Mouse (Mus musculus) heart, adult 2 months (tissue): ENCODE data around the gene Dph7. TPM values are rescaled to one million over a fixed set of nuclear protein-coding genes. Genes with fewer than 3 reads are reported as not detected.
A peak's percentile ranks its signal among the peaks of the same experiment; 100 is the strongest.
"Not testable (repeated sequence)": the region's sequence is repeated elsewhere in the genome, so short reads cannot be mapped to it uniquely, and the experiment has no call there.

Source experiments
- DNase-seq, 2 experiments: peaks; one replicate each; pipeline ENCODE4 v3.0.0; 2021
- H3K27ac ChIP-seq: fragments of 200-600 bp; 2 replicates; pipeline ENCODE4 v1.8.1; 2022
- H3K27me3 ChIP-seq: fragments of 200-500 bp; 2 replicates; pipeline ENCODE4 v1.6.1; 2012; ENCODE audit warnings: mild to moderate bottlenecking, low read length, inconsistent platforms, mixed read lengths; ENCODE audit not compliant: control insufficient read depth, insufficient read depth
- H3K36me3 ChIP-seq: fragments of 200-500 bp; 2 replicates; pipeline ENCODE4 v1.6.1; 2012; ENCODE audit warnings: low read length, inconsistent platforms; ENCODE audit not compliant: control insufficient read depth, insufficient read depth
- H3K4me1 ChIP-seq: fragments of 200-500 bp; 2 replicates; pipeline ENCODE4 v1.6.1; 2011; ENCODE audit warnings: low read length; ENCODE audit not compliant: control insufficient read depth, insufficient read depth
- H3K4me3 ChIP-seq: fragments of 200-600 bp; 2 replicates; pipeline ENCODE4 v1.8.1; 2022
- H3K79me2 ChIP-seq: fragments of 200-500 bp; replicated peaks from 2 replicates; pipeline ENCODE4 v1.6.1; 2012; ENCODE audit warnings: mild to moderate bottlenecking, inconsistent platforms, low read length, moderate library complexity, mixed read lengths; ENCODE audit not compliant: control insufficient read depth, insufficient read depth
- H3K9ac ChIP-seq: fragments of 200-500 bp; 2 replicates; pipeline ENCODE4 v1.6.1; 2012; ENCODE audit warnings: low read depth, mild to moderate bottlenecking, control low read depth, inconsistent platforms, low read length, mixed read lengths
- CTCF ChIP-seq: fragments of 200-600 bp; IDR thresholded peaks from 2 replicates; pipeline ENCODE4 v1.8.1; 2022; ENCODE audit warnings: antibody characterized with exemption, mild to moderate bottlenecking, moderate library complexity
- EP300 ChIP-seq: fragments of 200-500 bp; IDR thresholded peaks from 2 replicates; pipeline ENCODE4 v1.6.1; 2011; ENCODE audit warnings: low read depth, low read length, control low read depth; ENCODE audit not compliant: insufficient read depth
- POLR2A ChIP-seq: fragments of 200-500 bp; IDR thresholded peaks from 2 replicates; pipeline ENCODE4 v1.6.1; 2011; ENCODE audit warnings: mild to moderate bottlenecking, low read depth, low read length, control low read depth; ENCODE audit not compliant: insufficient read depth
- WGBS: fragments of 180-500 bp; shearing (Covaris S2); methylation state at CpG from one replicate; pipeline ENCODE4 v1.1.7; 2018; 5-methylcytosine and 5-hydroxymethylcytosine counted together
- intact Hi-C: fragments of 180-260 bp; cut with DNase I; formaldehyde crosslinking; loops from one replicate; pipeline ENCODE4 v1.15.1; 2025
- polyA plus RNA-seq: library from polyadenylated mRNA; depleted of rRNA; stranded (reverse); fragments of >200 nt; gene quantifications from 2 replicates; pipeline ENCODE4 v1.2.3, GENCODE M21; 2012
- total RNA-seq, 2 experiments: library from RNA; stranded (reverse); gene quantifications; 2 replicates each; pipeline ENCODE4 v1.2.3; 2021

Gene Dph7
- total and polyA plus RNA-seq, 3 experiments, result 4.0 to 6.9 (median 4.4) TPM

- H3K79me2 ChIP-seq, result no peaks in the 10 kb centered on the region
- H3K4me3 ChIP-seq, result no peak overlapping the region
- H3K9ac ChIP-seq, result no peak overlapping the region
- intact Hi-C loops, result no loop called here
- H3K27ac ChIP-seq, result no peak overlapping the region
- H3K4me1 ChIP-seq, result peaks cover 10% of the 10 kb centered on the region
- no peak for DNase-seq
- TF ChIP-seq POLR2A, result no peak
- TF ChIP-seq EP300, result no peak
- no peaks in the 10 kb centered on the region for H3K27me3 ChIP-seq
- 92% methylated on average over 5 of the region's 5 CpGs for WGBS
- H3K36me3 ChIP-seq, result no peaks in the 10 kb centered on the region
Observed at GRCm38 (mm10) chr2:24929593-24929992, 32.6 kb upstream of the Dph7 start.

- Histone ChIP-seq H3K4me1 (0 out of 2 replicates have a peak, but pooled peaks cover 2% of the 10 kb centered on the region), H3K4me3 (peak overlapping the region; percentile 89), H3K27me3 (no peaks in the 10 kb centered on the region), H3K79me2 (no peaks in the 10 kb centered on the region), H3K27ac (peak overlapping the region; percentile 79), H3K36me3 (no peaks in the 10 kb centered on the region), H3K9ac (peak overlapping the region; percentile 81)
- no peak for DNase-seq
- no peak for TF ChIP-seq EP300
- TF ChIP-seq CTCF, result no peak
- no peak for TF ChIP-seq POLR2A
- WGBS, result 13% methylated on average over 19 of the region's 19 CpGs
- intact Hi-C loops, result no loop called here
Observed at GRCm38 (mm10) chr2:24934441-24934963, 27.7 kb upstream of the Dph7 start.

DNA sequence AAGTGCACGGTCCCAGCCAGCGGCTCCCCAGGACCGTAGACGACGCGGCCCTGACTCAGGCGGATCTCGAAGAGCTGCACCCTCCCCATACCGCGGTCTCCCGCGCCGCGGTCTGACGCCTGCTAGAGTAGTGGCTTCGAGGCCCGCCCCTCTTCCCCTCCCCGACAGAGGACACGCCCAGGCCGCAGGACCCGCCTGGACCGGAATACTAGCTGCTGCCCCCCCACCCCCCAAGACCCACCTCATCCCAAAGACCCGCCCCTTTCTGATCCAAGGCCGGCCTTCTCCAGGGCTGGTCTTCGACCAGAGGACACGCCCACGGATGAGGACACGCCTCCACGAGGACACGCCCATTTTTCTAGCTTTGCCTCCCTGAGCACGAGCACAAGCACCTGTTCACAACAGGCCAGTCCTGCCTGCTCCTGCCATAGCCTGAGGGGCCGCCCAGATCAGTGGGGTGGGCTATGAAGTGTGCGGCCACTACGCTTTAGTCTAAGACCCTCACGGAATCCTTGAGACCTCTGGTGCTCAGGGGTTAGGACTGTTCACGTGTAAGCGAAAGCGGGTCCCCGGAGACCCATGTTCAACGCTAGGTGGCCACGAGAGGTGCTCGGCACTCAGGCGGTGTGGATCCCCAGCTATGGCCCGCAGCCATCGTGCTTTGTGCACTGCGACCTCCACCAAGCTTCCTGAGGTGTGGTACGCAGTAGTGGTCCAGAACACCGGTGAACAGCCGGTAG, 27.0 kb upstream of the Dph7 start, which contains the start of gene Arrdc1:
TSS of gene Arrdc1 (minus strand) at position 196 of the 740 bp plus-strand sequence.
- Histone ChIP-seq H3K36me3 (no peaks in the 10 kb centered on the region), H3K4me3 (peak within 1 kb of the TSS; percentile 89), H3K79me2 (no peaks in the 10 kb centered on the region), H3K27ac (peak within 1 kb of the TSS; percentile 79), H3K9ac (peak within 1 kb of the TSS; percentile 81), H3K27me3 (no peaks in the 10 kb centered on the region), H3K4me1 (0 out of 2 replicates have a peak, but pooled peaks cover 2% of the 10 kb centered on the region)
- intact Hi-C loops, result loop anchor here (5.0 kb wide), 2 partner anchors 37 to 83 kb away; no protein-coding TSS in a partner anchor
- under 1% methylated on average over 48 of the region's 49 CpGs for WGBS
- peak; percentile 63 for TF ChIP-seq CTCF
- TF ChIP-seq POLR2A, result peak; percentile 73
- no peak for TF ChIP-seq EP300
- peak; percentile 89 to 92 for DNase-seq

DNA sequence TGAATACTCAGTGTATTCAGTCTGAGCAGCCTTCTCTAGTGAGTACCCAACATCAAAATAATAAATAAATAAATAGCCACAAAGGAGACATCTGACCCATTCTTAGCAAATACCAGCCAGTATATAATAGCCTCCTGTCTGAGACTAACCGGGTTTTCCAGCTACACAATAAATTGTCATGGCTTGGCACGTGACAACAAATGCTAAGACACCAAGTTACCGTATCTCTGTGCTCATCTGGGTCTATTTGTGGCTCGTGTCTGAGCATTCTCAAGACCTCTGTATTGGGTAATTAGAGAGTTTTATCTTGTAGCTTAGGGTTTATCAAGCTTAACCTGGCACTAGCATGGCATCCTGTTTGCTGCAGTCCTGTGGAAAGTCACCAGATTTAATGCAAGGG, 20.1 kb upstream of the Dph7 start:
- WGBS, result 60% methylated on average over 4 of the region's 4 CpGs
- Histone ChIP-seq H3K27ac (no peak overlapping the region), H3K27me3 (no peaks in the 10 kb centered on the region)

DNA sequence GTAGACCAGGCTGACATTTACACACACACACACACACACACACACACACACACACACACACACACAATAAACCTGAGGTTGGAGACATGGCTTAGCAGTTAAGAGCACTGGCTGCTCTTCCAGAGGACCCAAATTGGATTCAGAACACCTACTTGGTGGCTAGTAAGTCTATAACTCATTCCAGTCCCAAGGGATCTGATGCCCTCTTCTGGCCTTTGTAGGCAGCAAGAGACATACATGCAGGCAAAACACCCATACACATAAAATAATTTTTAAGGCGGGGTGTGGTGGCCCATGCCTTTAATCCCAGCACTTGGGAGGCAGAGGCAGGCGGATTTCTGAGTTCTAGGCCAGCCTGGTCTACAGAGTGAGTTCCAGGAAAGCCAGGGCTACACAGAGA, 17.9 kb upstream of the Dph7 start:
- WGBS, result 48% methylated on average over 2 of the region's 2 CpGs
- H3K4me1 ChIP-seq, H3K27me3 ChIP-seq, H3K27ac ChIP-seq, DNase-seq, H3K9ac ChIP-seq, H3K79me2 ChIP-seq, intact Hi-C loops, H3K4me3 ChIP-seq, H3K36me3 ChIP-seq: not testable (repeated sequence)
- peak; percentile 58 for TF ChIP-seq CTCF

More for the DNA sequence above, 20.1 kb upstream of the Dph7 start:
- intact Hi-C loops, result no loop called here
- Histone ChIP-seq H3K9ac (no peak overlapping the region), H3K36me3 (no peaks in the 10 kb centered on the region), H3K79me2 (no peaks in the 10 kb centered on the region), H3K4me3 (no peak overlapping the region), H3K4me1 (no peaks in the 10 kb centered on the region)
- no peak for DNase-seq
- TF ChIP-seq POLR2A (no peak), CTCF (no peak)
